Mouse (Mus musculus): ENCODE data around the gene Dupd1.

GRCm38 (mm10) chr14:21705462-21705861, 8.9 kb downstream of the Dupd1 start:
- no peak for TF ChIP-seq CTCF (IDR thresholded peaks at IDR 0.05)
- TF ChIP-seq EP300 (IDR thresholded peaks at IDR 0.05), result no peak

Measured in lung, postnatal 0 days (tissue).